12 mouse cellular contexts compared by ENCODE assay signal in the genomic region with DNA sequence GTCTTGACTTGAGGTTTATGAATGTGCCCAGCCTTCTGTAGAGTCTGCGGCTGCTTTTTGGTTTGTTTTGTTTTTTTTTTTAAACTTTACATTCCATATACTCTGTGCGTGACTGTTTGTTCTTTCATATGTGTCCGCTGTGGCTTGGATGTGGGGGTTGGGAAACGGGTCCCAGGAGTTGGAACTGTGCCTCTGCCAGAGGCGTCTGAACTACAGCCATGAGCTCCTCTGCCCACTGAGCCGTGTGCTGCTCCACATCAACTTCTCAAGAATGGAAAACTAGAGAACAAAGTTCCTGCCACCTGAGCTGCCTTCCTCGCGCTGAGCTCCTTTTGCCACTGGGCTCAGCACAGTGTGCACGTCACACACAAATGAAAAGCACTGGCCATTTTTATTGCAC.
"Had no signal": no experiment of that assay in that cellular context is flagged by ENCODE, and none has a peak within 500 bp of the region (broad histone marks: within the 10 kb centered on the region; RNA-seq: fewer than 3 reads in every experiment).

No protein-coding gene starts in this region.

- H3K4me2 ChIP-seq: limb, embryonic 15.5 days; liver, embryonic 12.5 days; neural tube, embryonic 12.5 days had no signal

- DNase-seq: layer of hippocampus, adult 9-11 months; layer of hippocampus, postnatal 36 days; lung, postnatal 36 days; midbrain, embryonic 14.5 days; thymus, postnatal 4 days had no signal

- H3K9ac ChIP-seq: limb, embryonic 15.5 days; liver, embryonic 12.5 days; neural tube, embryonic 12.5 days had no signal

- H3K27ac ChIP-seq: hindbrain, postnatal 0 days; kidney, postnatal 0 days; limb, embryonic 15.5 days; liver, embryonic 12.5 days; midbrain, embryonic 10.5 days; neural tube, embryonic 12.5 days; stomach, postnatal 0 days had no signal

- H3K4me1 ChIP-seq: limb, embryonic 15.5 days had no signal

- ATAC-seq: hindbrain, postnatal 0 days; liver, embryonic 12.5 days had no signal

- H3K4me3 ChIP-seq: limb, embryonic 15.5 days; liver, embryonic 12.5 days; midbrain, embryonic 10.5 days; neural tube, embryonic 12.5 days had no signal

- H3K27me3 ChIP-seq: limb, embryonic 15.5 days; liver, embryonic 12.5 days; neural tube, embryonic 12.5 days had no signal

- H3K9me3 ChIP-seq: limb, embryonic 15.5 days; liver, embryonic 12.5 days; midbrain, embryonic 10.5 days; neural tube, embryonic 12.5 days had no signal
